Mouse (Mus musculus) kidney, adult 10 weeks (tissue): ENCODE data around the gene B4galnt3. TPM values are rescaled to one million over a fixed set of nuclear protein-coding genes. Genes with fewer than 3 reads are reported as not detected.

Experiments used
- polyA plus RNA-seq: library from polyadenylated mRNA; stranded (reverse); fragments of 350-450 nt; fragmentation: Illumina TruSeq; extraction: RNeasy Lipid Tissue Mini Kit (QIAGEN cat#74804); gene quantifications from one replicate; pipeline ENCODE4 v1.2.3, GENCODE M21; 2014; ENCODE audit warnings: low read depth, low replicate concordance

Gene B4galnt3
- 1.7 TPM for polyA plus RNA-seq

GRCm38 (mm10) chr6:120294056-120294784 lies at the start of gene B4galnt3, which contains the start of gene D330020A13Rik:
Gene B4galnt3 (minus strand): TSS chr6:120294559.
Gene D330020A13Rik (plus strand): TSS chr6:120294364.

Other genes starting within 250 kb of the B4galnt3 start
- not detected for gene Ninj2, start 201.2 kb downstream of the B4galnt3 start, polyA plus RNA-seq
- not detected for gene D330020A13Rik, start 195 bp downstream of the B4galnt3 start, polyA plus RNA-seq
- 42.2 TPM for gene Kdm5a, start 69.6 kb upstream of the B4galnt3 start, polyA plus RNA-seq
- gene Ccdc77, start 69.8 kb upstream of the B4galnt3 start, polyA plus RNA-seq = 4.8 TPM
- 4.4 TPM for gene Il17ra, start 168.7 kb upstream of the B4galnt3 start, polyA plus RNA-seq
- not detected for gene Tmem121b, start 199.2 kb upstream of the B4galnt3 start, polyA plus RNA-seq
- gene Hdhd5, start 236.8 kb upstream of the B4galnt3 start, polyA plus RNA-seq = 2.7 TPM